Mouse (Mus musculus): Measurements from ENCODE around the gene Gabbr2.

DNA sequence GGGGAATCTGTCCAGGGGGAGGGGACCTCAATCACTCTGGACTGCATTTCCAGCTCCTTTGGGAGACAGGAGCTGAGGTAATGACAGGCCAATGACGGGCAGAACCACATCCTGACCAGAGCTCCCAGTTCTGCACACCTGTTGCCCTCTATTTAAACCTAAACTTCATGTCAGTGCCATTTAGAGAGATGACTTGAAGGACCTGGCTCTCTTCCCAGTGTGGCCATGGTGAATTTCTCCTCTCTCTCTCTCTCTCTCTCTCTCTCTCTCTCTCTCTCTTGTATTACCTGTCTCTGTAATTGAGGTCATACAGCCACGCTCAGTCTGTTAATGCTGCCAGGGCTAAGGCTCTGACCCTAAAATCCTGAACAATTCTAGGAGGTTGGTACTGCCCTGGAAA lies 58.1 kb downstream of the Gabbr2 start:
- no peak for TF ChIP-seq CTCF (IDR thresholded peaks at IDR 0.05; ENCODE audit: control insufficient read depth, insufficient read depth, insufficient read length)
- no peak for TF ChIP-seq MYOG (IDR thresholded peaks at IDR 0.05; ENCODE audit: control insufficient read depth, extremely low read depth, insufficient read length)
- TF ChIP-seq USF1 (IDR thresholded peaks at IDR 0.05; ENCODE audit: low read depth), result no peak
- no peak for TF ChIP-seq CEBPB (IDR thresholded peaks at IDR 0.05; ENCODE audit: low read depth)

All from C2C12 (cell line).